Mouse (Mus musculus) liver, embryonic 14.5 days (tissue): ENCODE results near the gene Ddx6.

Experiments used
- CTCF ChIP-seq: IDR thresholded peaks from 2 replicates; pipeline ENCODE4 v1.5.1; 2016; ENCODE audit warnings: antibody characterized with exemption, low read depth, control low read depth
- EP300 ChIP-seq: IDR thresholded peaks from 2 replicates; pipeline ENCODE4 v1.6.1; 2016; ENCODE audit warnings: antibody characterized with exemption, low read depth

GRCm38 (mm10) chr9:44581423-44581822, 23.3 kb upstream of the Ddx6 start:
- TF ChIP-seq CTCF (no peak), EP300 (no peak)
